Mouse (Mus musculus) MEL (cell line): ENCODE results near the gene Trim27. TPM values are rescaled to one million over a fixed set of nuclear protein-coding genes. Genes with fewer than 3 reads are reported as not detected.

Experiments used
- DNase-seq: peaks from one replicate; pipeline ENCODE4 v3.0.0; 2011; ENCODE audit warnings: low read depth, low spot score
- H3K27ac ChIP-seq: 2 replicates; pipeline ENCODE4 v1.5.1; 2012; ENCODE audit warnings: low read depth, mild to moderate bottlenecking, control low read depth, low read length, moderate library complexity; ENCODE audit not compliant: control insufficient read depth
- H3K27me3 ChIP-seq, 2 experiments: fragments of 150-350 bp in 1 of 2; sonication (generic) in 1 of 2; 2 replicates each; pipeline ENCODE4 v1.6.1; 2012; ENCODE audit warnings: low read length in 2 of 2, mild to moderate bottlenecking in 2 of 2, improper control_type of control experiment in 1 of 2, moderate library complexity in 1 of 2; ENCODE audit not compliant: insufficient read depth in 2 of 2, control insufficient read depth in 1 of 2
- H3K36me3 ChIP-seq, 2 experiments: 2 replicates each; pipeline ENCODE4 v1.6.1; 2012 to 2014; ENCODE audit warnings: low read length in 2 of 2, improper control_type of control experiment in 1 of 2, inconsistent platforms in 1 of 2, mild to moderate bottlenecking in 1 of 2; ENCODE audit not compliant: insufficient read depth in 2 of 2, control insufficient read depth in 1 of 2
- H3K4me1 ChIP-seq, 2 experiments: fragments of 150-350 bp in 1 of 2; sonication (generic) in 1 of 2; 2 replicates each; pipeline ENCODE4 v1.6.1; 2012; ENCODE audit warnings: low read length in 2 of 2, improper control_type of control experiment in 1 of 2, mild to moderate bottlenecking in 1 of 2; ENCODE audit not compliant: insufficient read depth in 2 of 2, control insufficient read depth in 1 of 2
- H3K4me3 ChIP-seq, 2 experiments: fragments of 150-350 bp in 1 of 2; sonication (generic) in 1 of 2; 2 replicates each; pipeline ENCODE4 v1.5.1; 2012; ENCODE audit warnings: low read depth in 2 of 2, low read length in 2 of 2, mild to moderate bottlenecking in 2 of 2, moderate library complexity in 2 of 2, control low read depth in 1 of 2, improper control_type of control experiment in 1 of 2; ENCODE audit not compliant: control insufficient read depth in 1 of 2, insufficient read depth in 1 of 2
- H3K79me2 ChIP-seq: 2 replicates; pipeline ENCODE4 v1.6.1; 2012; ENCODE audit warnings: mild to moderate bottlenecking, low read length, moderate library complexity; ENCODE audit not compliant: control insufficient read depth, poor library complexity, insufficient read depth
- H3K9ac ChIP-seq: 2 replicates; pipeline ENCODE4 v1.6.1; 2012; ENCODE audit warnings: low read depth, mild to moderate bottlenecking, control low read depth, low read length, moderate library complexity; ENCODE audit not compliant: control insufficient read depth, poor library complexity, severe bottlenecking
- H3K9me3 ChIP-seq: fragments of 150-350 bp; sonication (generic); replicated peaks from 2 replicates; pipeline ENCODE4 v1.6.1; 2012; ENCODE audit warnings: mild to moderate bottlenecking, low read length, improper control_type of control experiment, moderate library complexity; ENCODE audit not compliant: insufficient read depth
- CTCF ChIP-seq, 3 experiments: IDR thresholded peaks in 2 of 3; conservative IDR thresholded peaks in 1 of 3; 2 replicates each; pipeline ENCODE4 v1.5.1; 2011 to 2012; ENCODE audit warnings: low read length in 3 of 3, low read depth in 2 of 3, mild to moderate bottlenecking in 2 of 3, improper control_type of control experiment in 1 of 3, inconsistent platforms in 1 of 3, mixed read lengths in 1 of 3, moderate library complexity in 1 of 3; ENCODE audit not compliant: control insufficient read depth in 1 of 3, insufficient read depth in 1 of 3, poor library complexity in 1 of 3, severe bottlenecking in 1 of 3
- ELF1 ChIP-seq: IDR thresholded peaks from 2 replicates; pipeline ENCODE4 v1.6.1; 2014; ENCODE audit warnings: low read depth, mild to moderate bottlenecking, inconsistent platforms, low read length, improper control_type of control experiment, moderate library complexity
- EP300 ChIP-seq, 2 experiments: IDR thresholded peaks; 2 replicates each; pipeline ENCODE4 v1.6.1; 2011; ENCODE audit warnings: improper control_type of control experiment in 2 of 2, low read length in 2 of 2, low read depth in 1 of 2, mild to moderate bottlenecking in 1 of 2
- ETS1 ChIP-seq: IDR thresholded peaks from 2 replicates; pipeline ENCODE4 v1.6.1; 2012; ENCODE audit warnings: low read depth, mild to moderate bottlenecking, inconsistent platforms, low read length, improper control_type of control experiment, moderate library complexity
- GABPA ChIP-seq: IDR thresholded peaks from 2 replicates; pipeline ENCODE4 v1.6.1; 2012; ENCODE audit warnings: low read depth, mild to moderate bottlenecking, inconsistent platforms, low read length, improper control_type of control experiment, moderate library complexity
- GATA1 ChIP-seq: IDR thresholded peaks from 2 replicates; pipeline ENCODE4 v1.6.1; 2011; ENCODE audit warnings: low read depth, low read length, improper control_type of control experiment
- MAX ChIP-seq: IDR thresholded peaks from 2 replicates; pipeline ENCODE4 v1.6.1; 2011; ENCODE audit warnings: low read length, improper control_type of control experiment
- MEF2A ChIP-seq: IDR thresholded peaks from 2 replicates; pipeline ENCODE4 v1.6.1; 2014; ENCODE audit warnings: low read depth, mild to moderate bottlenecking, inconsistent platforms, low read length, improper control_type of control experiment; ENCODE audit not compliant: poor library complexity, insufficient replicate concordance, severe bottlenecking; ENCODE audit errors: extremely low read depth
- MXI1 ChIP-seq: IDR thresholded peaks from 2 replicates; pipeline ENCODE4 v1.6.1; 2011; ENCODE audit warnings: mild to moderate bottlenecking, low read depth, low read length, improper control_type of control experiment
- MYB ChIP-seq: IDR thresholded peaks from 2 replicates; pipeline ENCODE4 v1.6.1; 2011; ENCODE audit warnings: mild to moderate bottlenecking, low read depth, low read length, improper control_type of control experiment
- NELFE ChIP-seq: IDR thresholded peaks from 2 replicates; pipeline ENCODE4 v1.6.1; 2011; ENCODE audit warnings: low read depth, low read length, improper control_type of control experiment
- NRF1 ChIP-seq: IDR thresholded peaks from 2 replicates; pipeline ENCODE4 v1.6.1; 2014; ENCODE audit warnings: low read depth, mild to moderate bottlenecking, inconsistent platforms, low read length, improper control_type of control experiment, moderate library complexity; ENCODE audit not compliant: poor library complexity, insufficient read depth, severe bottlenecking
- POLR2AphosphoS2 ChIP-seq: IDR thresholded peaks from 2 replicates; pipeline ENCODE4 v1.6.1; 2011; ENCODE audit warnings: low read length, improper control_type of control experiment
- TBP ChIP-seq: IDR thresholded peaks from 2 replicates; pipeline ENCODE4 v1.8.0; 2011; ENCODE audit warnings: low read depth, low read length, improper control_type of control experiment
- USF2 ChIP-seq, 2 experiments: IDR thresholded peaks; 2 replicates each; pipeline ENCODE4 v1.6.1; 2011 to 2012; ENCODE audit warnings: improper control_type of control experiment in 2 of 2, low read length in 2 of 2, borderline replicate concordance in 1 of 2, inconsistent platforms in 1 of 2, low read depth in 1 of 2, mild to moderate bottlenecking in 1 of 2; ENCODE audit not compliant: insufficient read depth in 1 of 2
- ZC3H11A ChIP-seq: IDR thresholded peaks from 2 replicates; pipeline ENCODE4 v1.6.1; 2012; ENCODE audit warnings: low read depth, mild to moderate bottlenecking, inconsistent platforms, low read length, improper control_type of control experiment
- ZKSCAN1 ChIP-seq: IDR thresholded peaks from 2 replicates; pipeline ENCODE4 v1.6.1; 2012; ENCODE audit warnings: low read depth, mild to moderate bottlenecking, inconsistent platforms, low read length, improper control_type of control experiment, moderate library complexity
- ZMIZ1 ChIP-seq: IDR thresholded peaks from 2 replicates; pipeline ENCODE4 v1.6.1; 2012; ENCODE audit warnings: low read depth, mild to moderate bottlenecking, inconsistent platforms, low read length, improper control_type of control experiment, moderate library complexity
- polyA plus RNA-seq, 2 experiments: library from polyadenylated mRNA; stranded (reverse) in 1 of 2; unstranded in 1 of 2; fragments of >175 nt in 1 of 2; fragments of >200 nt in 1 of 2; gene quantifications; 2 replicates each; pipeline versions ENCODE4 v1.2.1 to v1.2.4; 2012; ENCODE audit warnings: low replicate concordance in 2 of 2, low read depth in 1 of 2; ENCODE audit not compliant: insufficient read length in 2 of 2, insufficient read depth in 1 of 2, missing spikeins in 1 of 2
- total RNA-seq: library from RNA; depleted of rRNA; stranded (reverse); fragments of 300-350 nt; gene quantifications from 2 replicates; pipeline ENCODE4 v1.2.3, GENCODE M21; 2012

The Trim27 gene
- total and polyA plus RNA-seq, 3 experiments, result 258 to 339 (median 311) TPM

DNA sequence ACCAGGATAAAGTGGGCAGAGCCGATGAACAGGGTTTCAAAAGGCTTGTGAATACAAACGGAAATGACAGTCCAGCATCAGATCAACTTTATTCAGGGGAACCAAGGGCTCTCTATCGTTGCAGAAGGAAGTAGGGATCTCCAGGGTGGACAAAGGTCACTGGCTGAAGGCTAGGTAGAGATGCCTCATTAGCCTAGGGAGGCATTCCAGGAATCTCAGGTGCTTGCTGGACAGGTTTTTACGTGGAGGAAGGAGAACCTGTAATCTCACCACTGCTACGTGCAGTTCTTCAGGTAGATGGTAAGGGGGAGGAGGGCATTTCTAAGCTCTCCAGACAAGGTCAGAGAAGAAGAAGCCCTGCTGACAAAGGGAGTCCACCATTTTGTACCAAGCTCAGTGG lies 1.6 kb upstream of the Trim27 start:
- Histone ChIP-seq H3K4me1 (peaks cover 13 to 24% of the 10 kb centered on the region in 2 experiments), H3K27ac (no peak overlapping the region), H3K27me3 (no peaks in the 10 kb centered on the region), H3K79me2 (peaks cover 28% of the 10 kb centered on the region), H3K36me3 (peaks cover 7 to 30% of the 10 kb centered on the region in 2 experiments), H3K9me3 (no peaks in the 10 kb centered on the region), H3K9ac (no peak overlapping the region), H3K4me3 (peak overlapping the region in 1 of 2 experiments; percentile 48; a peak in 1 of 4 replicates)
- no peak for DNase-seq
- TF ChIP-seq CTCF (IDR thresholded peaks at IDR 0.05 in 2 of 3, conservative IDR thresholded peaks at IDR 0.05 in 1 of 3; ENCODE audit: control insufficient read depth in 1 of 3, insufficient read depth in 1 of 3, low read depth in 2 of 3, low read length in 3 of 3, poor library complexity in 1 of 3, severe bottlenecking in 1 of 3), result peak in 1 of 3 experiments; percentile 19; a peak in 1 of 6 replicates
- no peak for TF ChIP-seq ZMIZ1

DNA sequence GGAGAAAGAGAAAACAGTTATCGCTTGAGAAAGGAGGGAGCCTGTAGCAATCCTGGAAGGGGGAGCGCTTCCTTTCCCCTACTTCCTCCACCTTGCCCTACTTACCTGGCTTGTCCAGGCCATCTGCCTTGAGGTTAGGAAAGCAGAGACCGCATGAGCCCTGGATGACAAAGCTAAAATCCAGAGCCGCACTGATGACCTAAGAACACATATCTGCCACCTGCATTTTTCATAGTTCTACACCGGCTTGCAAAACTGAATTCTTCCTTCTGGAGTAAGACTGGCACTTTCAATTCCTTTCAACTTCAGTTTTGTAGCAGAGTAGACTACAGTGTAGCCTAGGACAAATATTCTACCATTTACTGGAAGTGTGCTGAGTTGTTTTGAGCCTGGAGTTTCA lies 881 bp upstream of the Trim27 start:
- Histone ChIP-seq H3K27me3 (no peaks in the 10 kb centered on the region), H3K9ac (peak overlapping the region; percentile 57), H3K79me2 (peaks cover 34% of the 10 kb centered on the region), H3K4me3 (peak overlapping the region; percentile 48 to 86), H3K36me3 (peaks cover 12 to 37% of the 10 kb centered on the region in 2 experiments), H3K9me3 (no peaks in the 10 kb centered on the region), H3K27ac (peak overlapping the region; percentile 6; the same call in 1 of the 2 replicates), H3K4me1 (peaks cover 13 to 29% of the 10 kb centered on the region in 2 experiments)
- peak; percentile 59 for DNase-seq
- TF ChIP-seq POLR2AphosphoS2 (no peak), USF2 (IDR thresholded peaks at IDR 0.05; ENCODE audit: borderline replicate concordance in 1 of 2, insufficient read depth in 1 of 2, low read depth in 1 of 2, low read length in 2 of 2) (no peak), EP300 (IDR thresholded peaks at IDR 0.05; ENCODE audit: low read depth in 1 of 2, low read length in 2 of 2) (no peak), ZC3H11A (no peak), MAX (no peak), ETS1 (no peak), MEF2A (no peak), GABPA (no peak), TBP (no peak), NELFE (no peak), GATA1 (no peak), MXI1 (no peak), MYB (no peak), ZKSCAN1 (no peak), NRF1 (no peak), ELF1 (no peak)
